In genomic region chr16:13357806-13358679, GRCm38 (mm10) we compare ENCODE assay signal across 7 mouse cellular contexts.
A peak's percentile ranks its signal among the peaks of the same experiment; 100 is the strongest.
DNase-seq lines count a peak whose midpoint lies in the region; ATAC-seq and TF ChIP-seq lines count a peak whose summit lies in the region.

No protein-coding gene starts in this region.

- H3K79me2 ChIP-seq in liver, adult 2 months (ENCODE audit: control insufficient read depth, insufficient read depth, low read length): peaks cover 3% of the 10 kb centered on the region; the same call in 1 of the 2 replicates

- H3K4me1 ChIP-seq in forebrain, embryonic 11.5 days (replicated peaks; ENCODE audit: control insufficient read depth, insufficient read depth, low read length): peaks cover 6% of the 10 kb centered on the region; the same call in 1 of the 2 replicates
- peaks cover 52% of the 10 kb centered on the region for H3K4me1 ChIP-seq in heart, embryonic 15.5 days (replicated peaks)
- peaks cover 35% of the 10 kb centered on the region for H3K4me1 ChIP-seq in liver, adult 2 months (ENCODE audit: control insufficient read depth, insufficient read depth, low read length)
- H3K4me1 ChIP-seq in neural tube, embryonic 12.5 days: peaks cover 13% of the 10 kb centered on the region

- H3K4me2 ChIP-seq in forebrain, embryonic 11.5 days (ENCODE audit: low read depth, low read length, severe bottlenecking): peak overlapping the region; percentile 31
- peak overlapping the region; percentile 62 for H3K4me2 ChIP-seq in heart, embryonic 15.5 days
- peak overlapping the region; percentile 45 for H3K4me2 ChIP-seq in neural tube, embryonic 12.5 days (replicated peaks)

- WGBS in forebrain, embryonic 11.5 days: 36% methylated on average over 15 of the region's 15 CpGs
- 6% methylated on average over 15 of the region's 15 CpGs for WGBS in heart, embryonic 15.5 days
- 13% methylated on average over 15 of the region's 15 CpGs for WGBS in liver, adult 2 months
- 20% methylated on average over 15 of the region's 15 CpGs for WGBS in neural tube, embryonic 12.5 days

- no peaks in the 10 kb centered on the region for H3K36me3 ChIP-seq in forebrain, embryonic 11.5 days (ENCODE audit: control insufficient read depth, insufficient read depth, low read length)
- no peaks in the 10 kb centered on the region for H3K36me3 ChIP-seq in heart, embryonic 15.5 days
- no peaks in the 10 kb centered on the region for H3K36me3 ChIP-seq in liver, adult 2 months (ENCODE audit: control insufficient read depth, insufficient read depth, low read length)
- H3K36me3 ChIP-seq in neural tube, embryonic 12.5 days: no peaks in the 10 kb centered on the region

- H3K27me3 ChIP-seq in forebrain, embryonic 11.5 days (ENCODE audit: control insufficient read depth, insufficient read depth, low read length): no peaks in the 10 kb centered on the region
- H3K27me3 ChIP-seq in heart, embryonic 15.5 days: no peaks in the 10 kb centered on the region
- H3K27me3 ChIP-seq in liver, adult 2 months (ENCODE audit: control insufficient read depth, insufficient read depth, low read length): no peaks in the 10 kb centered on the region
- no peaks in the 10 kb centered on the region for H3K27me3 ChIP-seq in neural tube, embryonic 12.5 days (replicated peaks)

- peak; percentile 65 for DNase-seq in forebrain, embryonic 11.5 days (ENCODE audit: low spot score)
- peak; percentile 79 for DNase-seq in kidney, postnatal 14 days
- peak; percentile 61 for DNase-seq in liver, adult 2 months (ENCODE audit: extremely low read depth, low read depth, low spot score)
- DNase-seq in urinary bladder, postnatal 25 days (ENCODE audit: low spot score): peak; percentile 50

- H3K9me3 ChIP-seq in forebrain, embryonic 11.5 days (ENCODE audit: control insufficient read depth, low read length): no peaks in the 10 kb centered on the region
- H3K9me3 ChIP-seq in heart, embryonic 15.5 days (replicated peaks): no peaks in the 10 kb centered on the region
- H3K9me3 ChIP-seq in neural tube, embryonic 12.5 days: no peaks in the 10 kb centered on the region

- TF ChIP-seq CTCF in liver, adult 2 months (IDR thresholded peaks at IDR 0.05; ENCODE audit: low read depth, low read length): peak; percentile 73

- no peak overlapping the region; the same call in none of the 2 replicates for H3K9ac ChIP-seq in forebrain, embryonic 11.5 days (ENCODE audit: low read length)
- peak overlapping the region; percentile 28 for H3K9ac ChIP-seq in heart, embryonic 15.5 days
- peak overlapping the region; percentile 37 for H3K9ac ChIP-seq in liver, adult 2 months (ENCODE audit: low read depth, low read length)
- H3K9ac ChIP-seq in neural tube, embryonic 12.5 days: 0 out of 2 replicates have a peak overlapping the region, but pooled peaks have one; percentile 30

- H3K4me3 ChIP-seq in forebrain, embryonic 11.5 days (ENCODE audit: low read depth, low read length): no peak overlapping the region
- H3K4me3 ChIP-seq in heart, embryonic 15.5 days: peak overlapping the region; percentile 31
- H3K4me3 ChIP-seq in liver, adult 2 months (ENCODE audit: insufficient read depth, low read depth, low read length): no peak overlapping the region
- no peak overlapping the region for H3K4me3 ChIP-seq in neural tube, embryonic 12.5 days

- peak; percentile 84 for ATAC-seq in cerebellum, adult (ENCODE audit: insufficient number of reproducible peaks, low FRiP score, low TSS enrichment)
- peak; percentile 74; the same call in 1 of the 2 replicates for ATAC-seq in forebrain, embryonic 11.5 days (replicated peaks; ENCODE audit: low FRiP score)
- ATAC-seq in heart, embryonic 15.5 days (replicated peaks; ENCODE audit: insufficient number of reproducible peaks, insufficient read depth, low FRiP score, low read depth): peak; percentile 74
- ATAC-seq in neural tube, embryonic 12.5 days (ENCODE audit: low FRiP score, low read depth): peak; percentile 80

- no peak for TF ChIP-seq POLR2A in liver, adult 2 months (IDR thresholded peaks at IDR 0.05; ENCODE audit: extremely low read depth, insufficient read depth, low read length)

- H3K27ac ChIP-seq in forebrain, embryonic 11.5 days (ENCODE audit: low read depth, low read length): 0 out of 2 replicates have a peak overlapping the region, but pooled peaks have one; percentile 6
- H3K27ac ChIP-seq in heart, embryonic 15.5 days: peak overlapping the region; percentile 87
- peak overlapping the region; percentile 84 for H3K27ac ChIP-seq in liver, adult 2 months (replicated peaks; ENCODE audit: insufficient read depth, low read depth, low read length)
- H3K27ac ChIP-seq in neural tube, embryonic 12.5 days: peak overlapping the region; percentile 58; the same call in 1 of the 2 replicates

Comparison
In these comparisons a context has a peak if more than half of its experiments do, and no peak if none do; other contexts are left out.
1. H3K27ac ChIP-seq: peak in every context shown above with its lines; median percentile 87 in heart, embryonic 15.5 days; 84 in liver, adult 2 months; 58 in neural tube, embryonic 12.5 days; 6 in forebrain, embryonic 11.5 days.